Mouse (Mus musculus): ENCODE data around the gene Prkaca. TPM values are rescaled to one million over a fixed set of nuclear protein-coding genes. Genes with fewer than 3 reads are reported as not detected.
"Not testable (repeated sequence)": the region's sequence is repeated elsewhere in the genome, so short reads cannot be mapped to it uniquely, and the experiment has no call there.

Gene Prkaca
- total and polyA plus RNA-seq, 3 experiments: 154 to 327 (median 269) TPM

DNA sequence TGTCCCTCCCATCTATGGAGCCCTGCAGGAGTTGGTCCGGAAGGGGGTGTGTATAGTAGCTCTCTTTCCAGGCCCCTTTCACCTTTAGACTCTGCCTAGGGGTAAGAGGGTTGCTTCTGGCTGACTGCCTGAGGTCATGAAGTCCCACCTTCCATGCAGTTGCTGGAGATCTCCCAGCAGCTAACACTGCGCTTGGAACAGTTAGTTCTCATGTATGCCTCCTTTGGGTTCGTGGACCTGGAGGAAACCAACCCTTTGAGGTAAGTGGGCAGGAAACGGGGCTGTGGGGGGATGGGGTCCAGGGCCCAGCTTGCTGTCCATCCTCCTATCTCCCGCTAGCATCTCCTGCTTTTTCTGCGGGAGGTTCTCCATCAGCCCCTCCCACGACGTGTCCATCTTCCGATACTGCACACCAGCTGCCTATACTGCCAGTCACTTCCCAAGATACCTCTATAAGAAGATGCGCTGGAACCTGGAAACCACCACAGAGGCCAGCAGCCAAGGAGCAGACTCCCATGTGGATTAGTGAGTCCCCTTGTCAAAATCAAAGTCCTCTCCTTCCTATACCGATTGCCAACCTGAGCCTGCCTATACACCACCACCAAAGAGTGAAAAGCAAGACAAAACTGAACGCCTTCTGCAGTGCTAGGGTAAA lies 30.3 kb downstream of the Prkaca start:
- no peak for DNase-seq

DNA sequence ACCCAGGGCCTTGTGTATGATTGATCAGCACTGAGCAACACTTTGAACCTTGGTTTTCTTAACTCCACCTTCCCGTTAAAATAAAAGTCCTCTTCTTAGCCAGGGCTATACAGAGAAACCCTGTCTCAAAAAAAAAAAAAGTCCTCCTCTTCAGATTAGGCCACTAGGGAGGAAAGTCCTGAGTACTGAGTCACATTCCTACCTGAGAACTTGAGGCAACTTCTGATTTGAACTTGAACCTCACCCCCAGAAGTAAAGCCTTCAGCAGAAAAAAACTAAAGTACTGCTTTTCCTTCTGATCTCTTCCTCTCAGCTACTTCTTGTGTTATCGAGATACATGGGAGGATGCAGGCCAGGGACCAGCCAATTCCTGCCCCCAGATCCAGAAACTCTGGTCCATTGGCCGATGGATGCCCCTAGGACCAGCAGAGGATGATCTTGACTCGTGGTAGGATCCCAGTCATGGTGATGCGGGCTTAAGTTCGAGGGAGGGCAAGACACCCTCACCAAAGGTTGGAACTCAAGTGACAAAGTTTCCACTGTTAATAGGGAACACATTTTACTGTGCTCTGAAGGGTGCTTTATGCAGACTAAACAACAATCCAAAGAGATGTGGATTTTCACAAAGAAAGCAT lies 30.9 kb downstream of the Prkaca start:
- DNase-seq: no peak

DNA sequence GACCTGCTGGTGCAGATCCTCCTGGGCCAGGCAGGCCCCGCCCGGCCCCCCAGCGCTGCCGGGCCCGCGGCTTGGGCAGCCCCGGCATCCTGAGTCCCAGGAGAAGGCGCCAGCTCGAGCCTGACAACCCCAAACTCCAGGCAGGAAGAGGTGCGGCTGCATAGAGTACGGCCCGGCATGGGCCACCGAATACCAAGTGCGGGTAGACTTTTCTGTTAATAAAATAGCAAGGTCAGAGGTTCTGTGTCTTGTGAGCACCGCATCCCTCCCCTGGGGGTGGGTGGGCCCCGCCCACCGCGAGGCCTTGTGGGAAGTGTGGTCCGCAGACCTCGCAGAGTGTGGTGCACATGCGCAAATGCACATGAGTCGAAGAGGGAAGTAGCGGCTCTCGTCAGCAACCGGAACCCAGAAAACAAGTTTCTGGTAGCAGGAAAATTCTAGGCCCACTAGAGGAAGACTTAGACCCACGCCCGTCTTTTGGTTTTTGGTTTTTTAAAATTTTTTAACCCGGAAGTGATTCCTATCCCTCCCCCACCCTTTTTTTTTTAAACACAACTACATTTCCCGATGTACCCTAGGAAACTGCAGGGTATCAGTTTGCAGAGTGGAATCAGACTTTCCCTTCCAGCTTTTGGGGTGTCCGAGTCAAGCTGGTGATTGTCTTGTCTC lies 31.9 kb downstream of the Prkaca start:
- DNase-seq: peak; percentile 97

DNA sequence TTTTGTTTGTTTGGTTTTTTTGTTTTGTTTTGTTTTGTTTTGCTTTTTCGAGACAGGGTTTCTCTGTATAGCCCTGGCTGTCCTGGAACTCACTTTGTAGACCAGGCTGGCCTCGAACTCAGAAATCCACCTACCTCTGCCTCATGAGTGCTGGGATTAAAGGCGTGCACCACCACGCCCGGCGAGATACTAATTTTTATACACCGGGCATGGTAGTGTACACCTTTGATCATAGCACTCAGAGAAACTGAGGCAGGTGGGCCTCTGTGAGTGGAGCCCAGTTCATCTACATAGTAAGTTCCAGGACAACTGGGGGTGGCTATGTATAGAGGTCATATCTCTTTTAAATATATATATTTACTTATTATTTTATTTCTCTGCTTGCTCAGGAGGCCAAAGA lies 32.7 kb downstream of the Prkaca start:
- DNase-seq: not testable (repeated sequence)

DNA sequence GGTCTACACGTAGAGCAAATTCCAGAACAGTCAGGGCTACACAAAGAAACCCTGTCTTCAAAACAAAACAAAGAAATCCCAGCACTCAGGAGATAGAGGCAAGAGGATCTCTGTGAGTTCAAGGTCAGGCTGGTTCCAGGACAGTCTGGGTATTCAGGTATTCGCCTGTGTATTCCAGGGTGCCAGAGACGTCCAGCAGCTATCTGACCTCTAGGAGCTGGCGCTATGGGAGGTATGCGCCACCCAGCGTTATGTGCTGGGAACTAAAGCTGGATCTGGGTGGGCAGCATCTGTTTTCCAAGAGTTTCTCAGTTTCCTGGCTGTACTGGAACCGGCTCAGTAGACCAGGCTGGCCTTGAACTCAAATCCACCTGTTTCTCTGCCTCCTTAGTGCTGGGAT lies 35.6 kb downstream of the Prkaca start:
- DNase-seq: no peak

DNA sequence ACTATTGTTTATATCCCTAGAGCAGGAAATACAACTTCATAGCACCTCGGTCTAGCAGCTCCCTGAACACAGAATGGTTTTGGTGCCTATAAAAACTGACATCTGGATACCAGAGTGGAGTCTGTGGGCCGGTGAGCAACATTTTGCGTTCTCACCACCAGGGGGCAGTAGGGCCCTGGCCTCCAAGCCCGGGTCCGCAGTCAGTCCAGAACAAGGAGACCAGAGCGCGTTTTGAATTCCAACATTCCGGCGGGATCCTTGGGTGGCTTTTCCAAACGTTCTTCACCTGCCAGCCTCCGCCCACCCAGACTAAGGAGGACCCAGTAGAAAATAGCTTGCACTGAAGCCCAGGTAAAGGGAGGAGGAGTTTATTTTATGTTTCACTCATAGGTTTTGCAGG lies 37.1 kb downstream of the Prkaca start:
- peak; percentile 91 for DNase-seq

DNA sequence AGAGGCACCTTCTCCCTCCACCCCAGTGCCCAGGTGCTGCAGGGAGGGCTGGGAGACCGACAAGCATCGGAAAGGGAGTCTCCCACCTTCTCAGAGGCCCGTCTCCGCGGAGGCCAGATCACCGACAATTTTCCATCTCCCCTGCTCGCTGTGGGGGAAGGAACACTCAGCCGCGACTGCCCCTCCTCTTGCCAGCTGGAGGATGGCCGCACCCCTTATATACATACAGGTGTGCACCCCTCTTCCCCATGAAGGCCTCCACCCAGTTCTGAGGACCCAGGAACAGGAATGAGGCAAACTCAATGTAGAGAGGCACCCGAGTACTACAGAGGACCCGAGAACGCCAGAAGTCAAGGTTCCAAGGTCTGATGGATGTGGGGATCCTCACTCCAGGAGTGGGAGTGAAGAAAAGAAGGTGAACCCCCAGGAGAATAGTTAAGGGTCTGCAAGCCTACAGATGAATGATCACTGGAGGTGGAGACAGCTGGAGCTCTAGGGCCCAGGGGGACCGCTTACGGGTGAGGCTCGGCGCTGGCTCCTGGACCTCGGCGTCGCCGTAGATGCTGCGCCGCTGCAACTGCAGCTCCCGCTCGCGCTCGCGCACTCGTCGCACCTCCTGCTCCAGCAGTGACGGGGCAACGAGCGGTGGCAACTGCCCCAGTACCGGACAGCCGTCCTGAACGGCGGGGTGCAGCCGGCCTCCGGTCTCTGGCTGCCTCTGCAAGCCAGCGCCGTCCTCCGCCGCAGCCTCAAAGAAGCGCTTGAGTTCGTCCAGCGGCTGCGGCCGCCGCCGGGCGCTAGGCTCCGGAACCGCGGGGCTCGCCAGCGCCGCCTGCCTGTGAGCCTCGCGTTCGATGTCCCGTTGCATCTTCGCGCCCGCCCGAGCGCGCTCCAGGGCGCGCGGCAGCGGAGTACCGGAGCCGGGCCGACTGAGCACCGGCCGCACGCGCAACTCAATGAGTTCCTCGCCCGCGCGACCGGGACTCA lies 38.1 kb downstream of the Prkaca start:
- DNase-seq: peak; percentile 88

DNA sequence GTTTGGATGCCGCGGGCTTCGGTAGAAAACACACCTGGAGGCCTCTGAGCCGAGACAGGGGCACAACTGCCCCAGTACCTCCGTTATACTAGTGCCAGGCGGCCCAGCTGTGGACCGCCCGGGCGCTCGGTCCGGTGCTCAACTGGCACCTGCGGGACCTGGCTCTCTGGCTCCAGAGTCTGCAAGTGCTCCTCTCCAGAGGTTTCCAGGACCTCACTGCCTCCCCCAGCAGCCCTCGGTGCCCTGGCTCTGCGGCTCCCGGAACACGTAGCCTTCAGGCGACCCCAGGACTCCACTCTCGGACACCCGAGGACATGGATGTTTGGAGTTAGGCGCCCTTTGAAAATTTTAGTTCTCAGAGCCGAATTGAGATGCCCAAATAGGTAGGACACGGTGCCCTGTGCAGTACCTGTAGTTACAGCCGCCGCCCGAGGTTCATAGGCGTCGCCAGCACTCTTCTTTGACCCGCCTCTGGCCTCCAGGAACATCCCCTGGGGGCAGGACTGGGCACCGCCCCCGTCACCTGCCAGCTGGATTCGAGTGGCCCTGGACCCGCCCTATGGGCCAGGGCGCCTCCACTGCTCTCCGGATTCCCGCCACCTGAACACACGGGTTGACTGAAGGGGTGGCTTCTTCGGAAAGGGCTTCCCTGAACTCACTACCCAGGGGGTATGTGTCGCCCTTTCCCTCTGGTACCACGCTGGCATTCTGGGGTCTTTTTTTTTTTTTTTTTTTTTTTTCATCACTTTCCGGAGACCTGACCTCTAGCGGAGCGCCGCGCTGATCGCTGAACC lies 39.1 kb downstream of the Prkaca start, which contains the start of gene 2210011C24Rik:
2210011C24Rik (minus strand) TSS at position 467 of the 794 bp plus-strand sequence.
- DNase-seq: no peak

DNA sequence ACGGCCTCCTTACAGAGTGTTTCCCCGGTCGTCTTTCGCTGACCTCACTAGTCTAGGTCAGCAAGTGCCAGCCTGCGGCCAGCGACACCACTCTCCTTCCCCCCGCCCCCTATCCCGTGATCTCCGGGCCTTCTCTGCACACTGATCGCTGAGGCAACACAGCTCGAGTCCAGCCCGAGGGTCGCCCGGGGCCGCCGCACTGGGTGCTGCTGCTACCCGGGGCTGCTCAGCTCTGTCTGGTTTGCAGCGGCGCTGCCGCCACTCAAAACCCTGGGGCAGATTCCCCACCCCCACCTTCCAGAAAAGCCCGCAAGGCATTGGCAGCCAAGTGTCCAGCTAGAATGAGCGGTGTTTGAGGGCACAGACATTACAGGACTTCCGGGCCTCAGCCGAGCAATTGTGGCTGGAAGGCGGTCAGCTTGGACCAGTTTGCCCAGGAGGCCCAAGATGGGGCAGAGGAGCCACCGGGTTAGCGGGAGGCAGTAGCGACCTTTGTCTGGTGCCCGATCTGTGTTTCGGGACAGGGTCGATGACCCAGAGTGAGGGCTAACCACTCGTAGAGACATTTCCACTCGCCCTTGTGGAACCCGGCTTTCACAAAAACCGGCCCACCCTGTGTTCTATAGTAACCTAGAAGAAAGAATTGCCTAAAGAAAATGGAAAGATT lies 39.8 kb downstream of the Prkaca start:
- no peak for DNase-seq

DNA sequence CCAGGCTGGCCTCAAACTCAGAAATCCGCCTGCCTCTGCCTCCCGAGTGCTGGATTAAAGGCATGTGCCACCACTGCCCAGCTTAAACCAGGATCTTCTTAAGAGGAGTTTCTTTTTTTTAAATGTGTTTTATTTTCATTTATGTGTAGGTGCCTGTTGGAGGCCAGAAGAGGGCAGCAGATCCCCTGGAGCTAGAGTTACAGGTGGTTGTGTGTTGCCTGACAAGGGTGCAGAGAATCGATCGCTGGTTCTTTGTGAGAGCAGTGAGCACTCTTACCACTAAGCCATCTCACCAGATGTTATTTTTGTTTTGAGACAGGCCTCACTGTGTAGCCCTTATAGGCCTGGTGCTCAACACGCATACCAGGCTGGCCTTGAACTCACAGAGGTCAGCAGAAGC lies 43.0 kb downstream of the Prkaca start:
- DNase-seq: no peak

DNA sequence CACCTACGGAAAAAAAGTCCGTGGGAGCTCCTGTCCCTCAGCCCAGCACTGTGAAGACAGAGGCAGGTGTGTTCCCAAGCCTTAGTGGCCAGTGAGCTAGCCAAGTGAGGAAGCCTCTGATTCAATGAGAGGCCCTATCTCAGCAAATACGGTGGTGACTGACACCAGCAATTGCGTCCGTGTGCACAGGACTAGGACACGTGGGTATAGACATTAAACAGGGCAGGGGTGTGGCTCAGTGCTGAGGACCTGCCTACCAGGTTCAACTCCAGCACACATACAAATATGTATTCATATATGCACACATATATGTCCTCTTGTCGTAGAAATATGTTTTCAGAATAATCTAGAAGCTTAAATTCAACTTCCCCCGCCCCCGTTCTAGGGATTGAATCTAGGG lies 46.9 kb downstream of the Prkaca start:
- DNase-seq: no peak

DNA sequence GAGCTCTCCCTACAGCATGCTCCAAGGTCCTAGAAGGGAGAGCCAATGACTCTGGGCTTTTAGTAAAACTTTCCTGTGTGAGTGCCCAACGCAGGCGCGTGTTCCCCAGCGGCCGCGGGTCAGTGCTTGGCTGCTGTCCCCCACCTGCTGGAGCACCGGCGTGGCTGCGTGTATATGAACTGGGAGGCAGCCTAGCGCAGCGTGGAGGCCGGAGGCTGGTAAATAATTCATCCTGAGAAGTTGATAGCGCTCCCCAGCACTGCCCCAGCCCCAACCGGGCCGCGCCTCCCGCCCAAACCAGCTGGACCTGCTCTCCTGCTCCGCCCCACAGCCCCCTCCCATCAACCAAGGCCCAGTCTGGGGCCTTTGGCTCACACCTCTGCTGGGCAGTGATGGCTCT lies 48.3 kb downstream of the Prkaca start, which contains the start of gene Palm3:
Palm3 (plus strand) TSS at position 376 of the 400 bp plus-strand sequence.
- no peak for DNase-seq

DNA sequence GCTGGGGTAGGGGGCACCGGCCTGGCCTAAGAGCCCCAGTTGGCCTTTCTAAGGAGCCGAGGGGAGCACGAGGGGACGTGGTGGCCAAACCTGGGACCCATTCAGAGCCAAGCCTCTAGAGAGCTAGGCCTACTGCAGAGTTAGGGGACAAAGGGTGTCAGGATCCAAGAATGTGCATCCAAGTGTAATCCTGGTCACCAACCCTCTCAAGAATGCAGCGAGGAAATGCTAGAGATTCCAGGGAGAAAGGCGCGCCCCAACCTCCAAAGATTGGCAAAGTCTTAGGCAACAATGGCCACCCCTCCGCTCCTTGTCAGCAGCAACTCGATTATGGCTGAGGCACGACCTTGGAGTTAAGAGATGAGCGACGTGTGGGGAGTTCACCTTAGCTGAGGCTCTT lies 48.8 kb downstream of the Prkaca start:
- no peak for DNase-seq

DNA sequence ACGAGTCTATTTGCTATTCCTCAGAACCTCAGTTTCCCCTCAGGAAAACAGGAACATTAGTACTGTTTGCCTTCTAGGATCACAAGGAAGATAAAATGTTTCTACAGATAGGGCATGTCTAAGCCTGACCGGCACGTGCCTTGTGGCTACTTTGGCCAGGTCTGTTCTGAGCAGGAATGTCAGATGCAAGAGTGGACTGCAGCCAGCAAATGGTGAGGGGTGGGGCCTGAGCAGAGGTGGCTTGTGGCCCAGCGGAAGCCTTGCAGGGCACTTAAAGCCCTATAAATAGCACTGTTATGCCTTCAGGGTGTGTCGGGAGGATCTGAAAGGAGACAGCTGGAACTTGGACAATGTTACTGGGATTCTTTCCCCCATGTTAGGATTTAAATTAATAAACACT lies 50.3 kb downstream of the Prkaca start:
- no peak for DNase-seq

DNA sequence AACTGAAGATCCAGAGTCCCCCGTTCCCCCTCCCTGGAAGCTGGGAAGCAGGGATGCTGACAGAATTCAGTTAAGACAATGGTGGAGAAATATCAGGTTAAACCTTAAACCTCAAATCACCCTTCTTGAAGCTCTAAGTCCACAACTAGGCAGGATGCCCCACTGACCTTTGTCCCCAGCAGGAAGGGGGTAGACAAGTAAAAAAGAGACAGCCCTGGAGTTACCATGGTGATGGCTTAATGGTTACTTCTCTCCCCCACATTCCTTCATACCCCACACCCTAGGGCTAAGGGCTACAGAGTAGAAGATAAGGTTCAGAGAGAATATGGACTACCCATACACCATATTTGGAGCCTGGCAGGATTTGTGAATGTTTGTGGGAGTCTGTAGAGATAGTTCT lies 50.8 kb downstream of the Prkaca start:
- DNase-seq: no peak

DNA sequence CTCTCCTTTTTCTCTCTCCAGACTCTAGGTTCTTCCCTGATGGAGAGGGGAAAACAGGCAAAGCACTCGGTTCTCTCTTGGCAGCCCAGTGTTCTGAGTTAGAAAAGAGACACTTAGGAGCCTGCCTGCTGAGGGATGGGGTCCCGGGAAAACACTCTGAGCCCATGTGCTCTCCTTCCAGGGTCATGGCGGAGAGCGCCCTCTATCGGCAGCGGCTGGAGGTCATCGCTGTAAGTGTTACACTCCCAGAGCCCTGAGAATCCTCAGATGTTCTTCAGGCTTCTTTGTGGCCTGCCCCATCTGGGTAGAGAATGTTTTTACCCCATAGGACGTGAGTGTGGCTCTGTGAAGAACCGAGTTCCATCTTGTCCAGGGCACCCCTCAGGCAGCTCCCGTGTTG lies 51.4 kb downstream of the Prkaca start:
- DNase-seq: no peak

DNA sequence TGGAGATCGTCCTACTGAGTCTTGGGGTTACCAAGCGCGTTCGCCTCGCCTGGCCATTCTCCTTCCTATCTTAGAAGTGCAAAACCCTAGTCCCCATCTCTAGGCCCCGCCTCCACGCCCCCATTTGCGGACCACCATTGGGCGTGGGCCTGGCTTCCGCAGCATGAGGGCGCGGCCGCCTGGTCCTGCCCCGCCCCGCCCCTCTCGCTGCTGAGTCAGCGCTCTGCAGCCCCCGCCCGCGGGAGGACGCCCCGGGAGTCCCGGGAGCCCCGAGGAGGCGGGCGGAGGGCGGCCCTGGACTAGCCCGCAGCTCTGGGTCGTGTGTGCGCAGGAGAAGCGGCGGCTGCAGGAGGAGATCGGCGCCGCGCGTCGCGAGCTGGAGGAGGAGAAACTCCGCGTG lies 53.1 kb downstream of the Prkaca start:
- DNase-seq: peak; percentile 71

DNA sequence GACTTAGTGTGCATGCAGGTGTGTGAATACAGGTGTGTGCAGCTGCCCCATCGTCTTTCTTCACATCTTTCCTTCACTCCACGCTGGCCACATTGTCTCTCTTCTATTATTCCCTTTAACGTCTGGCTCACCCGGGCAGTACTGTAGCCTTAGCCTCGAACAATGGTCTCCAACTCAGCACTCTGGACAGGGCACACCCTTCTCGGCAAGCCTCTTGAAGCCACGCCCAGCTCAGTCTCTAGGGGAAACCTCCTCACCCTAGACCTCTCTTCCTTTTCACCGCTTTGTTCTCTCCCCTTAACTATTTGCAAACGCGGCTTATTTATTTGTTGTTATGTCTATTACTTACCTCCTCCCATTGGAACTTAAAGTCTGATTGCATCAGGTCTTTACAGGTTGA lies 54.7 kb downstream of the Prkaca start:
- no peak for DNase-seq

DNA sequence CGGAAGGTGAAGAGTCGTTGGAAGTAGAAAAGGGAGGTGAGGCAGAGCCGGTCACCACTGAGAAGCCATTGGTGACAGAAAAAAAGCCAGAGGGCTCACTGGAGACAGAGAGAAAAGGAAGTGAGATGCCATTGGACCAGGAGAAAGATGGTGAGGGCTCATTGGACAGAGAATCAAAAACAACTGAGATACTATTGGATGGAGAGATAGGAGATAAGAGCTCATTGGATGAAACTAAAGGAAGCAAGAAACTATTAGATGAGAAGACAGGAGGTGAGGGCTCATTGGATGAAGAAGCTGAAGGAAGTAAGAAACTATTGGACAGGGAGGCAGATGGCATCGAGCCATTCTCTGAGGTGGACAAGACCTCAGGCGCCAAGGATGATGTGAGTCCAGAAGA lies 56.5 kb downstream of the Prkaca start:
- DNase-seq: no peak

DNA sequence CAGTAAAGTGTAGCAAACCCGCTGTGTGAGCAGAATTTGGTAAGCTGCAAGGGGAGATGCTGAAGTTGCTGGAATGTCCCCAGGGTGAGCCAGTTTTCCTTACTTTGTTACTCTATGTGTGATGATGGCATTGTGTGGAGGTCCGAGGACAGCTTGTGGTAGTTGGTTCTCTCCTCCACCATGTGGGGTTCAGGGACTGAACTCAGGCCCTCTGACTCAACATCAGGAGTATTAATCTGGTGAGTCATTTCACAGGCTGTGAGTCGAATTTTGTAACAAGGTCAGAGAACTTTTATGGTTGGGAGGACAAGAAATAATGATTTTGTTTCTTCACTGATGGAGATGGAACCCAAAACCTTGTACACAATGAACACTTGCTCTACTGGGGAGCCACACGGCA lies 60.0 kb downstream of the Prkaca start:
- peak; percentile 75 for DNase-seq

DNA sequence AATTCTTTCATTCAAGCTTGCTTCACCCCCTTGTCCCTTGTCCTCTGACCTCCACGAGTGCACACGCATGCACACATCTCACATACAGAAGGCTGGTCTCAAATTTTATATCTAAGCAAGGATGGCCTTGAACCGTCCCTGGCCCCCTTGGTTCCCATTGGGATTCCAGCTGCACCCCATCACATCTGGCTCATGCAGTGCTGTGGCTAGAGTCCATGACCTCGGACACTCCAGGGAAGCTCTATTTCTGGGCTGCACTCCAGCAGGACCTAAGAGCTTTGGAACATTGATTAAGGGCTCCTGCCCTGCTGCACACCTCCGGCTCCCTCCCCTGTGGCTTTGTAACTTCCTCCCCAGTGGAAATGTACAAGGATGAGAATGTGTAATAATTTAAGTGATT lies 65.2 kb downstream of the Prkaca start:
- peak; percentile 80 for DNase-seq

Measured in adrenal gland, adult 2 months (tissue).